Mouse (Mus musculus): Measurements from ENCODE around the gene Cpd. TPM values are rescaled to one million over a fixed set of nuclear protein-coding genes. Genes with fewer than 3 reads are reported as not detected.
A peak's percentile ranks its signal among the peaks of the same experiment; 100 is the strongest.

Gene Cpd
- 10.1 and 11.3 TPM in 2 replicates for polyA plus RNA-seq (2015; fragmentation: Nextera tagmentation; extraction: Ambion mirVana)

- H3K27ac ChIP-seq, result peak within 1 kb of the TSS; percentile 75
- peaks cover 6% of the 10 kb centered on the region; the same call in 1 of the 2 replicates for H3K4me1 ChIP-seq (replicated peaks)
- peak within 1 kb of the TSS; percentile 91 for H3K4me3 ChIP-seq (replicated peaks)
- ATAC-seq, result peak; percentile 100
- peak within 1 kb of the TSS; percentile 98 for H3K4me2 ChIP-seq (replicated peaks)
- 0% methylated on average over 29 of the region's 29 CpGs for WGBS
- no peaks in the 10 kb centered on the region for H3K9me3 ChIP-seq
- H3K9ac ChIP-seq, result peak within 1 kb of the TSS; percentile 85
- no peaks in the 10 kb centered on the region for H3K27me3 ChIP-seq (replicated peaks)
- no peaks in the 10 kb centered on the region for H3K36me3 ChIP-seq
Observed at GRCm38 (mm10) chr11:76846878-76847222, at the start of gene Cpd. Gene Cpd, minus strand, starts transcription at chr11:76847018.

- 35% methylated on average over 6 of the region's 6 CpGs for WGBS
- Histone ChIP-seq H3K27me3 (replicated peaks) (no peaks in the 10 kb centered on the region), H3K9ac (no peak overlapping the region), H3K27ac (no peak overlapping the region), H3K36me3 (no peaks in the 10 kb centered on the region), H3K4me3 (replicated peaks) (no peak overlapping the region), H3K9me3 (no peaks in the 10 kb centered on the region), H3K4me1 (replicated peaks) (peaks cover 19% of the 10 kb centered on the region), H3K4me2 (replicated peaks) (no peak overlapping the region)
- no peak for ATAC-seq
Observed at GRCm38 (mm10) chr11:76896360-76896759, 49.5 kb upstream of the Cpd start.

- Histone ChIP-seq H3K4me3 (replicated peaks) (no peak overlapping the region), H3K4me2 (replicated peaks) (peak overlapping the region; percentile 19; the same call in 1 of the 2 replicates), H3K27me3 (replicated peaks) (no peaks in the 10 kb centered on the region), H3K36me3 (no peaks in the 10 kb centered on the region), H3K9me3 (no peaks in the 10 kb centered on the region), H3K9ac (no peak overlapping the region), H3K4me1 (replicated peaks) (peaks cover 25% of the 10 kb centered on the region), H3K27ac (no peak overlapping the region)
- 30% methylated on average over 5 of the region's 5 CpGs for WGBS
- 0 out of 2 replicates have a peak, but pooled peaks have one; percentile 39 for ATAC-seq
Observed at GRCm38 (mm10) chr11:76894240-76894639, 47.4 kb upstream of the Cpd start.

- no peak overlapping the region for H3K9ac ChIP-seq
- H3K27ac ChIP-seq, result no peak overlapping the region
- peaks cover 25% of the 10 kb centered on the region for H3K4me1 ChIP-seq (replicated peaks)
- no peaks in the 10 kb centered on the region for H3K27me3 ChIP-seq (replicated peaks)
- H3K36me3 ChIP-seq, result no peaks in the 10 kb centered on the region
- H3K4me2 ChIP-seq (replicated peaks), result peak overlapping the region; percentile 19; the same call in 1 of the 2 replicates
- WGBS, result 7% methylated on average over 4 of the region's 4 CpGs
- no peak for ATAC-seq
- no peaks in the 10 kb centered on the region for H3K9me3 ChIP-seq
- H3K4me3 ChIP-seq (replicated peaks), result no peak overlapping the region
Observed at GRCm38 (mm10) chr11:76893570-76893969, 46.8 kb upstream of the Cpd start.

- 63% methylated on average over 3 of the region's 3 CpGs for WGBS
- Histone ChIP-seq H3K36me3 (no peaks in the 10 kb centered on the region), H3K9ac (no peak overlapping the region), H3K27me3 (replicated peaks) (no peaks in the 10 kb centered on the region), H3K4me3 (replicated peaks) (no peak overlapping the region), H3K4me2 (replicated peaks) (no peak overlapping the region), H3K27ac (0 out of 2 replicates have a peak overlapping the region, but pooled peaks have one; percentile 14), H3K9me3 (no peaks in the 10 kb centered on the region), H3K4me1 (replicated peaks) (peaks cover 23% of the 10 kb centered on the region)
- ATAC-seq, result peak; percentile 36; the same call in 1 of the 2 replicates
Observed at GRCm38 (mm10) chr11:76892972-76893371, 46.2 kb upstream of the Cpd start.

- Histone ChIP-seq H3K4me3 (replicated peaks) (no peak overlapping the region), H3K9ac (no peak overlapping the region), H3K4me1 (replicated peaks) (peaks cover 21% of the 10 kb centered on the region), H3K36me3 (no peaks in the 10 kb centered on the region), H3K4me2 (replicated peaks) (no peak overlapping the region), H3K27me3 (replicated peaks) (no peaks in the 10 kb centered on the region), H3K9me3 (no peaks in the 10 kb centered on the region), H3K27ac (no peak overlapping the region)
- no peak for ATAC-seq
- WGBS, result 83% methylated on average over 4 of the region's 4 CpGs
Observed at GRCm38 (mm10) chr11:76891738-76892349, 45.0 kb upstream of the Cpd start.

GRCm38 (mm10) chr11:76891171-76891570 is 44.4 kb upstream of the Cpd start:
- 91% methylated on average over 7 of the region's 7 CpGs for WGBS

GRCm38 (mm10) chr11:76889339-76890164 is 42.7 kb upstream of the Cpd start:
- Histone ChIP-seq H3K4me1 (replicated peaks) (peaks cover 21% of the 10 kb centered on the region), H3K36me3 (no peaks in the 10 kb centered on the region), H3K9me3 (no peaks in the 10 kb centered on the region), H3K4me3 (replicated peaks) (no peak overlapping the region), H3K4me2 (replicated peaks) (peak overlapping the region; percentile 34; the same call in 1 of the 2 replicates), H3K27ac (peak overlapping the region; percentile 70; the same call in 1 of the 2 replicates), H3K27me3 (replicated peaks) (no peaks in the 10 kb centered on the region), H3K9ac (no peak overlapping the region)
- peak; percentile 74 for ATAC-seq
- WGBS, result 17% methylated on average over 10 of the region's 10 CpGs

More at GRCm38 (mm10) chr11:76891171-76891570, 44.4 kb upstream of the Cpd start:
- no peak overlapping the region for H3K27ac ChIP-seq
- no peak overlapping the region for H3K9ac ChIP-seq
- no peak overlapping the region for H3K4me2 ChIP-seq (replicated peaks)
- peaks cover 21% of the 10 kb centered on the region for H3K4me1 ChIP-seq (replicated peaks)
- H3K36me3 ChIP-seq, result no peaks in the 10 kb centered on the region
- no peak overlapping the region for H3K4me3 ChIP-seq (replicated peaks)
- no peaks in the 10 kb centered on the region for H3K9me3 ChIP-seq
- no peak for ATAC-seq
- no peaks in the 10 kb centered on the region for H3K27me3 ChIP-seq (replicated peaks)

GRCm38 (mm10) chr11:76884451-76884850 is 37.6 kb upstream of the Cpd start:
- H3K4me3 ChIP-seq (replicated peaks), result no peak overlapping the region

GRCm38 (mm10) chr11:76879816-76880215 is 33.0 kb upstream of the Cpd start:
- no peaks in the 10 kb centered on the region for H3K36me3 ChIP-seq
- WGBS, result 89% methylated on average over 5 of the region's 5 CpGs
- no peaks in the 10 kb centered on the region for H3K9me3 ChIP-seq
- no peak overlapping the region for H3K27ac ChIP-seq
- no peak for ATAC-seq
- H3K4me1 ChIP-seq (replicated peaks), result no peaks in the 10 kb centered on the region
- H3K4me2 ChIP-seq (replicated peaks), result no peak overlapping the region
- H3K9ac ChIP-seq, result no peak overlapping the region
- H3K4me3 ChIP-seq (replicated peaks), result no peak overlapping the region
- H3K27me3 ChIP-seq (replicated peaks), result no peaks in the 10 kb centered on the region

More at GRCm38 (mm10) chr11:76884451-76884850, 37.6 kb upstream of the Cpd start:
- H3K9ac ChIP-seq, result no peak overlapping the region
- WGBS, result 27% methylated on average over 5 of the region's 5 CpGs
- no peaks in the 10 kb centered on the region for H3K9me3 ChIP-seq
- H3K36me3 ChIP-seq, result no peaks in the 10 kb centered on the region
- H3K27me3 ChIP-seq (replicated peaks), result no peaks in the 10 kb centered on the region
- H3K4me2 ChIP-seq (replicated peaks), result no peak overlapping the region
- H3K4me1 ChIP-seq (replicated peaks), result peaks cover 2% of the 10 kb centered on the region
- ATAC-seq, result no peak
- no peak overlapping the region for H3K27ac ChIP-seq

- Histone ChIP-seq H3K4me3 (replicated peaks) (no peak overlapping the region), H3K27me3 (replicated peaks) (no peaks in the 10 kb centered on the region), H3K9me3 (no peaks in the 10 kb centered on the region), H3K27ac (no peak overlapping the region), H3K4me2 (replicated peaks) (no peak overlapping the region), H3K4me1 (replicated peaks) (no peaks in the 10 kb centered on the region), H3K36me3 (no peaks in the 10 kb centered on the region), H3K9ac (no peak overlapping the region)
- no peak for ATAC-seq
- WGBS, result 51% methylated on average over 6 of the region's 6 CpGs
Observed at GRCm38 (mm10) chr11:76874766-76875165, 27.9 kb upstream of the Cpd start.

GRCm38 (mm10) chr11:76873865-76874264 is 27.0 kb upstream of the Cpd start:
- 91% methylated on average over 5 of the region's 5 CpGs for WGBS
- Histone ChIP-seq H3K9ac (no peak overlapping the region), H3K27me3 (replicated peaks) (no peaks in the 10 kb centered on the region), H3K36me3 (no peaks in the 10 kb centered on the region), H3K4me1 (replicated peaks) (no peaks in the 10 kb centered on the region), H3K4me2 (replicated peaks) (no peak overlapping the region), H3K27ac (no peak overlapping the region), H3K9me3 (no peaks in the 10 kb centered on the region), H3K4me3 (replicated peaks) (no peak overlapping the region)
- ATAC-seq, result no peak
